ENCODE assay signal across 20 mouse cellular contexts in the genomic region with DNA sequence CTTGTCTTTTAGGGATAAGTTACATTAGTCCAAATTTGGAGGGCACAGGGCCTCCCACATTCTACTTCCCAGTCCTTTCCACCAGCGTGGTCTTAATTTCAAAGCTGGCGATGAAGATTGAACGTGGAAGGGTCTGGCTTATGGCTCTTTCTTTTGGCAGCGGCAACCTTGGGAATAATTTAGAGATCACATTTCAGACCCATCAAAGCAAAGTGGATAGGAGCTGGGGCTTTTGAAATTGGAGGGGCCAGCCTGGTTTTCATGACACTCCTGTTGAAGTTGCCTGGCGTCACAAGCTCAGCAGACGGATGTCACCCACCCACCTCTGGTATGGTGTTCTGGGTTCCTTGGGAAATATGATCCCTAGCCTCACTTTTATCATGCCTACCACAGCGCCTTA.
DNase-seq lines count a peak whose midpoint lies in the region; ATAC-seq lines count a peak whose summit lies in the region.
"Had no signal": no experiment of that assay in that cellular context is flagged by ENCODE, and none has a peak within 500 bp of the region (broad histone marks: within the 10 kb centered on the region; RNA-seq: fewer than 3 reads in every experiment).

No protein-coding gene starts in this region.

- 50% methylated on average over 7 of the region's 7 CpGs for WGBS in embryonic facial prominence, embryonic 10.5 days
- 42% methylated on average over 7 of the region's 7 CpGs for WGBS in embryonic facial prominence, embryonic 11.5 days
- 32% methylated on average over 7 of the region's 7 CpGs for WGBS in limb, embryonic 10.5 days

- no peak overlapping the region for H3K4me3 ChIP-seq in embryonic facial prominence, embryonic 10.5 days
- no peak overlapping the region for H3K4me3 ChIP-seq in embryonic facial prominence, embryonic 11.5 days (ENCODE audit: low read depth, low read length)
- H3K4me3 ChIP-seq in limb, embryonic 10.5 days: no peak overlapping the region
- H3K4me3 ChIP-seq: embryonic facial prominence, embryonic 13.5 days; forebrain, embryonic 13.5 days; forebrain, embryonic 15.5 days had no signal

- 0 out of 2 replicates have a peak, but pooled peaks cover 9% of the 10 kb centered on the region for H3K27me3 ChIP-seq in embryonic facial prominence, embryonic 10.5 days (replicated peaks; ENCODE audit: low read depth, poor library complexity, severe bottlenecking)
- no peaks in the 10 kb centered on the region for H3K27me3 ChIP-seq in embryonic facial prominence, embryonic 11.5 days (ENCODE audit: control insufficient read depth, insufficient read depth, low read length)
- H3K27me3 ChIP-seq in limb, embryonic 10.5 days (ENCODE audit: low read depth, poor library complexity, severe bottlenecking): no peaks in the 10 kb centered on the region
- H3K27me3 ChIP-seq: forebrain, embryonic 13.5 days; forebrain, embryonic 15.5 days had no signal

- no peaks in the 10 kb centered on the region for H3K9me3 ChIP-seq in embryonic facial prominence, embryonic 10.5 days
- H3K9me3 ChIP-seq in embryonic facial prominence, embryonic 11.5 days (replicated peaks; ENCODE audit: control insufficient read depth, low read length): no peaks in the 10 kb centered on the region
- no peaks in the 10 kb centered on the region for H3K9me3 ChIP-seq in limb, embryonic 10.5 days (replicated peaks)
- H3K9me3 ChIP-seq: embryonic facial prominence, embryonic 13.5 days; forebrain, embryonic 13.5 days; forebrain, embryonic 15.5 days had no signal

- peaks cover 50% of the 10 kb centered on the region for H3K4me1 ChIP-seq in embryonic facial prominence, embryonic 10.5 days
- no peaks in the 10 kb centered on the region for H3K4me1 ChIP-seq in embryonic facial prominence, embryonic 11.5 days (ENCODE audit: control insufficient read depth, insufficient read depth, low read length)
- H3K4me1 ChIP-seq in limb, embryonic 10.5 days: peaks cover 38% of the 10 kb centered on the region

- peak; percentile 86 for DNase-seq in heart, adult 11 months
- DNase-seq in heart, postnatal 14 days: no peak
- peak; percentile 43 for DNase-seq in embryonic facial prominence, embryonic 10.5 days (ENCODE audit: low spot score)
- peak; percentile 53 for DNase-seq in embryonic facial prominence, embryonic 11.5 days (ENCODE audit: low spot score)
- no peak for DNase-seq in limb, embryonic 10.5 days (ENCODE audit: low spot score)
- DNase-seq: adrenal gland, adult 2 months; adrenal gland, postnatal 10 days; adrenal gland, postnatal 25 days; cerebellum, adult 11 months; cerebellum, adult 18-20 months; cerebellum, adult 8-10 months; cerebellum, adult 9-11 months; cerebellum, postnatal 14 days; cerebellum, postnatal 36 days; forebrain, postnatal 0 days had no signal

- H3K4me2 ChIP-seq in embryonic facial prominence, embryonic 11.5 days (ENCODE audit: low read depth, low read length): no peak overlapping the region
- H3K4me2 ChIP-seq: embryonic facial prominence, embryonic 13.5 days; forebrain, embryonic 13.5 days; forebrain, embryonic 15.5 days had no signal

- H3K36me3 ChIP-seq in embryonic facial prominence, embryonic 10.5 days (replicated peaks): no peaks in the 10 kb centered on the region
- no peaks in the 10 kb centered on the region for H3K36me3 ChIP-seq in embryonic facial prominence, embryonic 11.5 days (replicated peaks; ENCODE audit: control insufficient read depth, insufficient read depth, low read depth, low read length)
- H3K36me3 ChIP-seq in limb, embryonic 10.5 days: no peaks in the 10 kb centered on the region
- H3K36me3 ChIP-seq: embryonic facial prominence, embryonic 13.5 days; forebrain, embryonic 15.5 days had no signal

- H3K9ac ChIP-seq in embryonic facial prominence, embryonic 11.5 days (replicated peaks; ENCODE audit: low read length): no peak overlapping the region
- H3K9ac ChIP-seq: embryonic facial prominence, embryonic 13.5 days; forebrain, embryonic 13.5 days; forebrain, embryonic 15.5 days; forebrain, postnatal 0 days had no signal

- no peak for ATAC-seq in embryonic facial prominence, embryonic 11.5 days (replicated peaks; ENCODE audit: insufficient number of reproducible peaks, low FRiP score, low TSS enrichment, low read depth)
- no peak for ATAC-seq in granulocyte monocyte progenitor cell, adult 5-6 weeks (replicated peaks; ENCODE audit: poor library complexity, severe bottlenecking)
- ATAC-seq in megakaryocyte, adult 5-6 weeks (ENCODE audit: poor library complexity, severe bottlenecking): no peak
- ATAC-seq: forebrain, embryonic 13.5 days; forebrain, embryonic 15.5 days; forebrain, postnatal 0 days had no signal

- H3K27ac ChIP-seq in embryonic facial prominence, embryonic 10.5 days (replicated peaks): 0 out of 2 replicates have a peak overlapping the region, but pooled peaks have one; percentile 44
- H3K27ac ChIP-seq in embryonic facial prominence, embryonic 11.5 days (replicated peaks; ENCODE audit: low read depth, low read length): no peak overlapping the region
- peak overlapping the region; percentile 56; the same call in 1 of the 2 replicates for H3K27ac ChIP-seq in limb, embryonic 10.5 days
- H3K27ac ChIP-seq: embryonic facial prominence, embryonic 13.5 days; forebrain, embryonic 13.5 days; forebrain, embryonic 15.5 days had no signal

- intact Hi-C loops in heart, postnatal 14 days (cut with DNase I): no loop called here

Comparison
In these comparisons a context has a peak if more than half of its experiments do, and no peak if none do; other contexts are left out.
1. DNase-seq: peak in heart, adult 11 months (single experiment), embryonic facial prominence, embryonic 10.5 days (single experiment) and embryonic facial prominence, embryonic 11.5 days (single experiment); none in heart, postnatal 14 days (0 of 2) and limb, embryonic 10.5 days (single experiment).